Mouse (Mus musculus): ENCODE results near the gene B230118H07Rik.
"Not testable (repeated sequence)": the region's sequence is repeated elsewhere in the genome, so short reads cannot be mapped to it uniquely, and the experiment has no call there.

B230118H07Rik gene

GRCm38 (mm10) chr2:101591356-101591755 is 58.0 kb downstream of the B230118H07Rik start:
- no peak for DNase-seq (ENCODE audit: low spot score in 2 of 2)

- DNase-seq (ENCODE audit: low spot score in 2 of 2): no peak
These were observed 67.9 kb downstream of the B230118H07Rik start for GRCm38 (mm10) chr2:101581418-101581817.

GRCm38 (mm10) chr2:101580977-101581376 is 68.4 kb downstream of the B230118H07Rik start:
- DNase-seq (ENCODE audit: low spot score in 2 of 2): no peak

GRCm38 (mm10) chr2:101580428-101580827 is 68.9 kb downstream of the B230118H07Rik start:
- no peak for DNase-seq (ENCODE audit: low spot score in 2 of 2)

- DNase-seq (ENCODE audit: low spot score in 2 of 2): no peak
These were observed 69.3 kb downstream of the B230118H07Rik start for GRCm38 (mm10) chr2:101580027-101580426.

- no peak for DNase-seq (ENCODE audit: low spot score in 2 of 2)
These were observed 72.1 kb downstream of the B230118H07Rik start for GRCm38 (mm10) chr2:101577243-101577642.

- no peak for DNase-seq (ENCODE audit: low spot score in 2 of 2)
These were observed 80.1 kb downstream of the B230118H07Rik start for GRCm38 (mm10) chr2:101569230-101569629.

GRCm38 (mm10) chr2:101567490-101567889 is 81.8 kb downstream of the B230118H07Rik start:
- no peak for DNase-seq (ENCODE audit: low spot score in 2 of 2)

- no peak for DNase-seq (ENCODE audit: low spot score in 2 of 2)
These were observed 85.6 kb downstream of the B230118H07Rik start for GRCm38 (mm10) chr2:101563776-101564175.

- DNase-seq (ENCODE audit: low spot score in 2 of 2): no peak
These were observed 86.1 kb downstream of the B230118H07Rik start for GRCm38 (mm10) chr2:101563206-101563605.

- DNase-seq (ENCODE audit: low spot score in 2 of 2): no peak
These were observed 89.9 kb downstream of the B230118H07Rik start for GRCm38 (mm10) chr2:101559431-101559830.

GRCm38 (mm10) chr2:101555886-101556285 is 93.4 kb downstream of the B230118H07Rik start:
- DNase-seq (ENCODE audit: low spot score in 2 of 2): no peak

- DNase-seq (ENCODE audit: low spot score in 2 of 2): no peak
These were observed 95.5 kb downstream of the B230118H07Rik start for GRCm38 (mm10) chr2:101553851-101554250.

- DNase-seq (ENCODE audit: low spot score in 2 of 2): no peak
These were observed 97.0 kb downstream of the B230118H07Rik start for GRCm38 (mm10) chr2:101552301-101552700.

GRCm38 (mm10) chr2:101551026-101551719 is 98.2 kb downstream of the B230118H07Rik start:
- no peak for DNase-seq (ENCODE audit: low spot score in 2 of 2)

GRCm38 (mm10) chr2:101550176-101550575 is 99.2 kb downstream of the B230118H07Rik start:
- no peak for DNase-seq (ENCODE audit: low spot score in 2 of 2)

- no peak for DNase-seq (ENCODE audit: low spot score in 2 of 2)
These were observed 100.5 kb downstream of the B230118H07Rik start for GRCm38 (mm10) chr2:101548866-101549265.

- DNase-seq (ENCODE audit: low spot score in 2 of 2): no peak
These were observed 103.7 kb downstream of the B230118H07Rik start for GRCm38 (mm10) chr2:101545593-101545992.

- no peak for DNase-seq (ENCODE audit: low spot score in 2 of 2)
These were observed 105.5 kb downstream of the B230118H07Rik start for GRCm38 (mm10) chr2:101543704-101544417.

GRCm38 (mm10) chr2:101536887-101537286 is 112.4 kb downstream of the B230118H07Rik start:
- DNase-seq (ENCODE audit: low spot score in 2 of 2): not testable (repeated sequence)

- DNase-seq (ENCODE audit: low spot score in 2 of 2): no peak
These were observed 115.6 kb downstream of the B230118H07Rik start for GRCm38 (mm10) chr2:101533741-101534140.

- no peak for DNase-seq (ENCODE audit: low spot score in 2 of 2)
These were observed 123.6 kb downstream of the B230118H07Rik start for GRCm38 (mm10) chr2:101525503-101526381.
